Mouse (Mus musculus) lung, embryonic 14.5 days (tissue): Measurements from ENCODE around the gene Coq8b. TPM values are rescaled to one million over a fixed set of nuclear protein-coding genes. Genes with fewer than 3 reads are reported as not detected.

Experiments
- ATAC-seq: fragments of 200-750 bp; cut with Nextera tagmentation; 2 replicates; pipeline ENCODE4 v1.8.0; 2017; ENCODE audit warnings: mild to moderate bottlenecking, moderate TSS enrichment, moderate library complexity; ENCODE audit not compliant: insufficient read depth
- DNase-seq: peaks from one replicate; pipeline ENCODE4 v3.0.0-alpha.2; 2015
- H3K27ac ChIP-seq: fragments of 300-500 bp; sonication (generic); 2 replicates; pipeline ENCODE4 v1.5.1; 2014; ENCODE audit warnings: low read depth, mild to moderate bottlenecking, moderate library complexity
- H3K27me3 ChIP-seq: fragments of 300-500 bp; sonication (generic); 2 replicates; pipeline ENCODE4 v1.6.1; 2014; ENCODE audit warnings: low read length, control low read depth; ENCODE audit not compliant: insufficient read depth
- H3K36me3 ChIP-seq: fragments of 300-500 bp; sonication (generic); 2 replicates; pipeline ENCODE4 v1.6.1; 2014; ENCODE audit warnings: control low read depth; ENCODE audit not compliant: insufficient read depth
- H3K4me1 ChIP-seq: fragments of 300-500 bp; sonication (generic); 2 replicates; pipeline ENCODE4 v1.6.1; 2014; ENCODE audit warnings: antibody characterized with exemption, control low read depth; ENCODE audit not compliant: insufficient read depth
- H3K4me2 ChIP-seq: fragments of 300-500 bp; sonication (generic); 2 replicates; pipeline ENCODE4 v1.6.1; 2014; ENCODE audit warnings: mild to moderate bottlenecking
- H3K4me3 ChIP-seq: fragments of 300-500 bp; sonication (generic); 2 replicates; pipeline ENCODE4 v1.5.1; 2014; ENCODE audit warnings: low read depth, low read length
- H3K9ac ChIP-seq: fragments of 300-500 bp; sonication (generic); 2 replicates; pipeline ENCODE4 v1.6.1; 2014
- H3K9me3 ChIP-seq: fragments of 300-500 bp; sonication (generic); 2 replicates; pipeline ENCODE4 v1.6.1; 2016; ENCODE audit warnings: low read depth, low read length, control low read depth
- CTCF ChIP-seq: IDR thresholded peaks from 2 replicates; pipeline ENCODE4 v1.5.1; 2016; ENCODE audit warnings: antibody characterized with exemption, low read depth
- WGBS: fragments of 180-500 bp; shearing (Covaris S2); extraction: QIAGEN DNeasy Blood & Tissue Kit; methylation state at CpG from one replicate; pipeline ENCODE4 v1.1.7; 2014; 5-methylcytosine and 5-hydroxymethylcytosine counted together
- polyA plus RNA-seq: library from polyadenylated mRNA; unstranded; fragments of >200 nt; fragmentation: Nextera tagmentation; extraction: Ambion mirVana; gene quantifications from 2 replicates; pipeline ENCODE4 v1.2.1, GENCODE M21; 2014

Coq8b gene
- polyA plus RNA-seq, 1 experiment from 2014 or later: 13.7 TPM

- no peak overlapping the region for H3K27ac ChIP-seq
- H3K4me1 ChIP-seq: no peaks in the 10 kb centered on the region
- no peak for DNase-seq
- WGBS: 74% methylated on average over 4 of the region's 4 CpGs
- no peak overlapping the region for H3K4me2 ChIP-seq
- no peak overlapping the region for H3K9ac ChIP-seq
- TF ChIP-seq CTCF: no peak
- no peak overlapping the region for H3K4me3 ChIP-seq
- no peaks in the 10 kb centered on the region for H3K27me3 ChIP-seq
- no peaks in the 10 kb centered on the region for H3K9me3 ChIP-seq
- peaks cover 55% of the 10 kb centered on the region for H3K36me3 ChIP-seq
- ATAC-seq: no peak
These were observed 49.4 kb downstream of the Coq8b start for GRCm38 (mm10) chr7:27282225-27282624.

GRCm38 (mm10) chr7:27284865-27285697, 52.3 kb downstream of the Coq8b start:
- DNase-seq: peak; percentile 76
- Histone ChIP-seq H3K4me2 (peak overlapping the region; percentile 50), H3K36me3 (peaks cover 27% of the 10 kb centered on the region), H3K4me1 (no peaks in the 10 kb centered on the region), H3K9me3 (no peaks in the 10 kb centered on the region; the same call in 1 of the 2 replicates), H3K27me3 (no peaks in the 10 kb centered on the region), H3K9ac (peak overlapping the region; percentile 34; the same call in 1 of the 2 replicates), H3K27ac (peak overlapping the region; percentile 76; the same call in 1 of the 2 replicates), H3K4me3 (peak overlapping the region; percentile 14; the same call in 1 of the 2 replicates)
- TF ChIP-seq CTCF: peak; percentile 57
- under 1% methylated on average over 28 of the region's 28 CpGs for WGBS
- peak; percentile 75 for ATAC-seq

GRCm38 (mm10) chr7:27285698-27286066, 52.9 kb downstream of the Coq8b start:
- peaks cover 22% of the 10 kb centered on the region for H3K36me3 ChIP-seq
- H3K4me1 ChIP-seq: no peaks in the 10 kb centered on the region
- WGBS: 2% methylated on average over 8 of the region's 8 CpGs
- H3K27ac ChIP-seq: peak overlapping the region; percentile 76; the same call in 1 of the 2 replicates
- H3K4me2 ChIP-seq: peak overlapping the region; percentile 50
- peak; percentile 93 for DNase-seq
- H3K9ac ChIP-seq: no peak overlapping the region
- TF ChIP-seq CTCF: peak; percentile 91
- 0 out of 2 replicates have a peak overlapping the region, but pooled peaks have one; percentile 14 for H3K4me3 ChIP-seq
- no peaks in the 10 kb centered on the region; the same call in 1 of the 2 replicates for H3K9me3 ChIP-seq
- no peaks in the 10 kb centered on the region for H3K27me3 ChIP-seq
- peak; percentile 86 for ATAC-seq

- Histone ChIP-seq H3K27ac (no peak overlapping the region), H3K4me3 (no peak overlapping the region), H3K4me1 (0 out of 2 replicates have a peak, but pooled peaks cover 3% of the 10 kb centered on the region), H3K36me3 (no peaks in the 10 kb centered on the region), H3K27me3 (no peaks in the 10 kb centered on the region), H3K9me3 (no peaks in the 10 kb centered on the region; the same call in 1 of the 2 replicates), H3K9ac (no peak overlapping the region), H3K4me2 (no peak overlapping the region)
- no peak for DNase-seq
- 83% methylated on average over 7 of the region's 7 CpGs for WGBS
- ATAC-seq: no peak
- no peak for TF ChIP-seq CTCF
These were observed 55.9 kb downstream of the Coq8b start for GRCm38 (mm10) chr7:27288732-27289131.

GRCm38 (mm10) chr7:27290555-27290954, 57.7 kb downstream of the Coq8b start:
- WGBS: 75% methylated on average over 2 of the region's 2 CpGs
- Histone ChIP-seq H3K4me3 (no peak overlapping the region), H3K9me3 (no peaks in the 10 kb centered on the region; the same call in 1 of the 2 replicates), H3K36me3 (no peaks in the 10 kb centered on the region), H3K27ac (no peak overlapping the region), H3K9ac (no peak overlapping the region), H3K4me1 (0 out of 2 replicates have a peak, but pooled peaks cover 3% of the 10 kb centered on the region), H3K27me3 (no peaks in the 10 kb centered on the region), H3K4me2 (no peak overlapping the region)
- DNase-seq (no peak), ATAC-seq (no peak)
- TF ChIP-seq CTCF: peak; percentile 26; the same call in 1 of the 2 replicates

GRCm38 (mm10) chr7:27291795-27292466, 59.1 kb downstream of the Coq8b start:
- H3K4me2 ChIP-seq: peak overlapping the region; percentile 44
- peak; percentile 92 for ATAC-seq
- no peak for TF ChIP-seq CTCF

GRCm38 (mm10) chr7:27295956-27296355, 63.1 kb downstream of the Coq8b start:
- no peak overlapping the region for H3K27ac ChIP-seq
- 62% methylated on average over 4 of the region's 4 CpGs for WGBS

More at GRCm38 (mm10) chr7:27291795-27292466, 59.1 kb downstream of the Coq8b start:
- Histone ChIP-seq H3K36me3 (no peaks in the 10 kb centered on the region), H3K9me3 (no peaks in the 10 kb centered on the region; the same call in 1 of the 2 replicates), H3K4me3 (no peak overlapping the region), H3K27ac (peak overlapping the region; percentile 89), H3K4me1 (0 out of 2 replicates have a peak, but pooled peaks cover 3% of the 10 kb centered on the region), H3K9ac (no peak overlapping the region), H3K27me3 (no peaks in the 10 kb centered on the region)
- WGBS: 11% methylated on average over 12 of the region's 12 CpGs
- peak; percentile 89 for DNase-seq

More at GRCm38 (mm10) chr7:27295956-27296355, 63.1 kb downstream of the Coq8b start:
- H3K36me3 ChIP-seq: no peaks in the 10 kb centered on the region
- no peak overlapping the region for H3K9ac ChIP-seq
- TF ChIP-seq CTCF: no peak
- no peak for ATAC-seq
- DNase-seq: no peak
- no peak overlapping the region for H3K4me2 ChIP-seq
- no peaks in the 10 kb centered on the region for H3K9me3 ChIP-seq
- H3K4me1 ChIP-seq: peaks cover 6% of the 10 kb centered on the region; the same call in 1 of the 2 replicates
- no peaks in the 10 kb centered on the region for H3K27me3 ChIP-seq
- no peak overlapping the region for H3K4me3 ChIP-seq
